Mouse (Mus musculus): Measurements from ENCODE around the gene Cacng8. TPM values are rescaled to one million over a fixed set of nuclear protein-coding genes. Genes with fewer than 3 reads are reported as not detected.

Gene Cacng8
- total and polyA plus RNA-seq, 3 experiments: 5.6 to 9.2 TPM; not detected in 1

GRCm38 (mm10) chr7:3349775-3350174 is 40.7 kb upstream of the Cacng8 start:
- no peaks in the 10 kb centered on the region for H3K79me2 ChIP-seq (ENCODE audit: control insufficient read depth, insufficient read depth, low read length, poor library complexity)
- H3K4me1 ChIP-seq (ENCODE audit: control insufficient read depth in 1 of 2, insufficient read depth in 2 of 2, low read length in 2 of 2): no peaks in the 10 kb centered on the region
- TF ChIP-seq ETS1 (IDR thresholded peaks at IDR 0.05; ENCODE audit: low read depth, low read length): no peak
- no peak for TF ChIP-seq NELFE (IDR thresholded peaks at IDR 0.05; ENCODE audit: low read depth, low read length)
- TF ChIP-seq CTCF (IDR thresholded peaks at IDR 0.05 in 2 of 3, conservative IDR thresholded peaks at IDR 0.05 in 1 of 3; ENCODE audit: control insufficient read depth in 1 of 3, insufficient read depth in 1 of 3, low read depth in 2 of 3, low read length in 3 of 3, poor library complexity in 1 of 3, severe bottlenecking in 1 of 3): no peak
- TF ChIP-seq UBTF (IDR thresholded peaks at IDR 0.05; ENCODE audit: borderline replicate concordance, insufficient read depth, low read depth, low read length): no peak
- no peak for TF ChIP-seq POLR2A (IDR thresholded peaks at IDR 0.05; ENCODE audit: control insufficient read depth in 1 of 2, insufficient read depth in 1 of 2, low read depth in 1 of 2, low read length in 2 of 2, poor library complexity in 1 of 2)
- no peak for TF ChIP-seq MAX (IDR thresholded peaks at IDR 0.05; ENCODE audit: low read length)
- TF ChIP-seq USF1 (IDR thresholded peaks at IDR 0.05; ENCODE audit: low read depth, low read length): no peak
- TF ChIP-seq ZC3H11A (IDR thresholded peaks at IDR 0.05; ENCODE audit: low read depth, low read length): no peak
- TF ChIP-seq SIN3A (IDR thresholded peaks at IDR 0.05; ENCODE audit: low read length): no peak
- TF ChIP-seq RAD21 (IDR thresholded peaks at IDR 0.05; ENCODE audit: low read depth, low read length): no peak
- no peak for TF ChIP-seq BHLHE40 (IDR thresholded peaks at IDR 0.05; ENCODE audit: borderline replicate concordance, low read depth, low read length)
- H3K9ac ChIP-seq (ENCODE audit: control insufficient read depth, low read depth, low read length, poor library complexity, severe bottlenecking): no peak overlapping the region
- no peak for DNase-seq (ENCODE audit: low read depth, low spot score)
- H3K27me3 ChIP-seq (ENCODE audit: control insufficient read depth in 1 of 2, insufficient read depth in 2 of 2, low read length in 2 of 2): no peaks in the 10 kb centered on the region; a peak in 2 of 4 replicates
- no peaks in the 10 kb centered on the region for H3K36me3 ChIP-seq (ENCODE audit: control insufficient read depth in 1 of 2, insufficient read depth in 2 of 2, low read length in 2 of 2)
- no peak overlapping the region for H3K4me3 ChIP-seq (ENCODE audit: control insufficient read depth in 1 of 2, insufficient read depth in 1 of 2, low read depth in 2 of 2, low read length in 2 of 2)
- no peak overlapping the region for H3K27ac ChIP-seq (ENCODE audit: control insufficient read depth, low read depth, low read length)
- H3K9me3 ChIP-seq (replicated peaks; ENCODE audit: insufficient read depth, low read length): no peaks in the 10 kb centered on the region

GRCm38 (mm10) chr7:3351536-3351935 is 38.9 kb upstream of the Cacng8 start:
- no peak overlapping the region for H3K27ac ChIP-seq (ENCODE audit: control insufficient read depth, low read depth, low read length)
- no peak overlapping the region for H3K4me3 ChIP-seq (ENCODE audit: control insufficient read depth in 1 of 2, insufficient read depth in 1 of 2, low read depth in 2 of 2, low read length in 2 of 2)
- H3K79me2 ChIP-seq (ENCODE audit: control insufficient read depth, insufficient read depth, low read length, poor library complexity): no peaks in the 10 kb centered on the region
- H3K4me1 ChIP-seq (ENCODE audit: control insufficient read depth in 1 of 2, insufficient read depth in 2 of 2, low read length in 2 of 2): no peaks in the 10 kb centered on the region
- no peaks in the 10 kb centered on the region for H3K36me3 ChIP-seq (ENCODE audit: control insufficient read depth in 1 of 2, insufficient read depth in 2 of 2, low read length in 2 of 2)
- H3K9me3 ChIP-seq (replicated peaks; ENCODE audit: insufficient read depth, low read length): no peaks in the 10 kb centered on the region
- DNase-seq (ENCODE audit: low read depth, low spot score): no peak
- H3K27me3 ChIP-seq (ENCODE audit: control insufficient read depth in 1 of 2, insufficient read depth in 2 of 2, low read length in 2 of 2): no peaks in the 10 kb centered on the region; a peak in 2 of 4 replicates
- no peak overlapping the region for H3K9ac ChIP-seq (ENCODE audit: control insufficient read depth, low read depth, low read length, poor library complexity, severe bottlenecking)
- TF ChIP-seq RAD21 (IDR thresholded peaks at IDR 0.05; ENCODE audit: low read depth, low read length) (no peak), JUND (IDR thresholded peaks at IDR 0.05; ENCODE audit: low read depth, low read length) (no peak), GABPA (IDR thresholded peaks at IDR 0.05; ENCODE audit: low read depth, low read length) (no peak), E2F4 (IDR thresholded peaks at IDR 0.05; ENCODE audit: borderline replicate concordance, low read depth, low read length) (no peak), HCFC1 (IDR thresholded peaks at IDR 0.05; ENCODE audit: low read depth, low read length) (no peak), MXI1 (IDR thresholded peaks at IDR 0.05; ENCODE audit: low read depth, low read length) (no peak), USF1 (IDR thresholded peaks at IDR 0.05; ENCODE audit: low read depth, low read length) (no peak), NELFE (IDR thresholded peaks at IDR 0.05; ENCODE audit: low read depth, low read length) (no peak), MEF2A (IDR thresholded peaks at IDR 0.05; ENCODE audit: extremely low read depth, insufficient replicate concordance, low read depth, low read length, poor library complexity, severe bottlenecking) (no peak), ZMIZ1 (IDR thresholded peaks at IDR 0.05; ENCODE audit: low read depth, low read length) (no peak), POLR2AphosphoS2 (IDR thresholded peaks at IDR 0.05; ENCODE audit: low read length) (no peak)

All from MEL (cell line).